Mouse (Mus musculus) c-Kit-positive CD71-positive TER-119-negative erythroid progenitor cells, embryonic 14.5 days (primary cell): ENCODE measurements around the gene Cox15.

Source experiments
- DNase-seq: peaks from one replicate; pipeline ENCODE4 v3.0.0-alpha.2; 2013; ENCODE audit warnings: low read depth

Gene Cox15

GRCm38 (mm10) chr19:43761543-43762256 lies 8.9 kb upstream of the Cox15 start:
- DNase-seq = no peak

- peak; percentile 76 for DNase-seq
These were observed 7.7 kb upstream of the Cox15 start for GRCm38 (mm10) chr19:43760504-43760903.

- no peak for DNase-seq
These were observed 2.1 kb upstream of the Cox15 start for GRCm38 (mm10) chr19:43754872-43755271.

DNA sequence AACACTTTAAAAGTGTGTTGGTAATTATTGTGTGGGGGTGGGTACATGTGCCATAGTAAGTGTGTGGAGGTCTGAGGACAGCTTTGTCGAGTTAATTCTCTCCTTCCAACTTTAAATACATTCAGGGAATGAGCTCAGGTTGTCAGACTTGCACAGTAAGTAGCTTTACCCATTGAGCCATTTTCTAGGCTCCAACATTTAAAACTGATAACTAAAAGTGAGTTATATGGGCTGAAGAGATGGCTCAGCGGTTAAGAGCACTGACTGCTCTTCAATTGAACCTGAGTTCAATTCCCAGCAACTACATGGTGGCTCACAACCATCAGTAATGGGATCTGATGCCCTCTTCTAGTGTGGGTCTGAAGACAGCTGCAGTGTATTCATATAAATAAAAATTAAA lies 1.4 kb upstream of the Cox15 start:
- DNase-seq = no peak

DNA sequence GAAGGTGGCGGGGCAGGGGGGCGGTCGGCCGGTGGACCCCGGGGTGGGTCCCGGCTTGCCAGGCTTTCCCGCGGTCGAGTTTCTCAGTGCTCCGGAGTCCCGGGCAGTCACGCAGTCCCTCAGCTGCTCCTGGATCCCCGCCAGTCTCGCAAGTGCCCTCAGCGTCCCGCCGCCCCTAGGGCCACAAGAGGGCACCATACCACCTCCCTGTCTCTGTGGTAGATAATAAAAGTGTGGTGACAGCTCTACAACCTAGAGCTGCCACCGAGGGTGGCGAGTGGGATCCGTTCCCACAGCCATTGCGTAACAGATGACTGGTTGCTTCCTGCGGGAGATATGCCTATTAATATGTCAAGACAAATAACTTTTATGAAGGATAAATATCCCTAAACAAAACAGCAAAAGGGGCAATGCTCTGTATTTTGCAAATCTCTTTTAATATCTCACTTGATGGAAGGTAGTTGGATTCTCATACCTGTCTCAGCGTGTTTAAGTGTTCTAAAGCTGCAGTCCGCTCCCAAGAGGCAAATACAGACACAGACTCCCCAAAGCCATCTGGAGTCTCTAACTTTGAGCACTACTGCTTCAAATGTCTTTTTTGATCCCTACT lies 531 bp upstream of the Cox15 start:
- peak; percentile 71 for DNase-seq

GRCm38 (mm10) chr19:43750008-43750407 lies 2.8 kb downstream of the Cox15 start:
- DNase-seq = no peak

GRCm38 (mm10) chr19:43747877-43748276 lies 4.9 kb downstream of the Cox15 start:
- DNase-seq = no peak

DNA sequence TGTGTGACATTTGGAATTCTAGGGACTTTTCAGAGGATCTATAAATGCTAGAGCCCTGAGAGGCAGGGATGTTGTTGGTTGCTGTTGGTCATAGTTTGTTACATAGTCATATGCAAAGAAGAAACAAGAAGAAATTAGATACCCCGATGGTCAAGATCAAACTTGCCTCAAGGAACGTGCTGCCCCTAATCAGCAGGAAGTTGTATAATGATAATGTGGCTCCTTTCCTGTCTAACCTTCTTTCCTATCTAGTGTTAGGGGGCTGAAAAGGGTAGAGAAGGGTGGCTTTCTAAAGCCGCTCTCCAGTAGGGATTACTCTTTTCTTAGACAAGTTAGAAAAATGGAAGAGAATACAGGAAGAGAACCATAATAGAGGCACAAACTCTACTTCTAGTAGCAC lies 7.1 kb downstream of the Cox15 start:
- DNase-seq = no peak

DNA sequence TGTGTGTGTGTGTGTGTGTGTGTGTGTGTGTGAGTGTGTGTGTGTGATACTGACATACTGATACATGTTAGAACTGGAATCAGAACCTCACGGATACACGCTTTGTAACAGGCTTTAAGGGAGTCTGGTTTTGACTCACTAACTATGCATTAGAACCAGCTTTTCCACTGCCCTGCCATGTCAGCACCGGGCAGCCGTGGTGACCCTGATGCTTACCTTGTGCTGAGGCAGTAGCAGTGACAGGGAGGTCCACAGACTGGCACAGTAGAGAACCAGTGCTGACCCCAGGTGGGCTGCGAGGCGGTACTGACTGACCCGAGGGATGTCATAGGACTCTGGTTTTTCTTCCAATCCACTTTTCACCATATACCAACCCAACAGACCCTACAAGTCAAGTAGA lies 9.4 kb downstream of the Cox15 start:
- DNase-seq = no peak

GRCm38 (mm10) chr19:43738409-43738808 lies 14.4 kb downstream of the Cox15 start:
- DNase-seq = no peak

GRCm38 (mm10) chr19:43731157-43731556 lies 21.6 kb downstream of the Cox15 start:
- no peak for DNase-seq

- no peak for DNase-seq
These were observed 22.8 kb downstream of the Cox15 start for GRCm38 (mm10) chr19:43730037-43730428.

DNA sequence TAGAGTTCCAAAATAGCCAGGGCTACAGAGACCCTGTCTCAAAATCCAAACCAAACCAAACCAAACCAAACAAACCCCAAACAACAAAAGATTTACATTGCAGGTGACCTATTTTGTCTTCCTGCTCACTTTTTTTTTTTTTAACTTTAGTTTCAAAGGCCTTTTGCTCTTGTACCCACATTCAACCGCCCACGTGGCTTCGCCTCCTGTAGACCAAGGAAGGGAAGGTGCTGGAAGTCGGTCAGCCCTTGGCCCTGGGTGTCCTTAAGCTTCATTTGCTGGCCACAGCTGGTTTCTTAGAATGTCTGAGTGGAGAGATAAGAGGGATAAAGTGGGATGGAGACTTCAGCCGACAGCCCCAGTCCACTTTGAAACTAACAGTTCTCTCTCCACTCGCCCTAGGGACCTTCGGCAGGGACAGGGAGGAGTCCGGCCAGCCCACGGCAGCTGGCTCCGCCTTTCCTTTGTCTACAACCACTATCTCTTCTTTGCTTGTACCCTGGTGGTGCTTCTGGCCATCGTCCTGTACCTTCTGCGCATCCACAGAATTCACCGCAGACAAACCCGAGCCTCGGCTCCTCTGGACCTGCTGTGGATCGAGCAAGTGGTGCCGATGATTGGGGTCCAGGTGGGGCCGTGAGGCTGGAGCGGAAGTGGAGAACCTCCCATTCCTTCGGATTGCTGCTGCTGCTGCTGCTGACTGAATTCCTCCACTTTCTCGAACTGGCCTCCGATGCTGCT lies 23.3 kb downstream of the Cox15 start:
- no peak for DNase-seq

DNA sequence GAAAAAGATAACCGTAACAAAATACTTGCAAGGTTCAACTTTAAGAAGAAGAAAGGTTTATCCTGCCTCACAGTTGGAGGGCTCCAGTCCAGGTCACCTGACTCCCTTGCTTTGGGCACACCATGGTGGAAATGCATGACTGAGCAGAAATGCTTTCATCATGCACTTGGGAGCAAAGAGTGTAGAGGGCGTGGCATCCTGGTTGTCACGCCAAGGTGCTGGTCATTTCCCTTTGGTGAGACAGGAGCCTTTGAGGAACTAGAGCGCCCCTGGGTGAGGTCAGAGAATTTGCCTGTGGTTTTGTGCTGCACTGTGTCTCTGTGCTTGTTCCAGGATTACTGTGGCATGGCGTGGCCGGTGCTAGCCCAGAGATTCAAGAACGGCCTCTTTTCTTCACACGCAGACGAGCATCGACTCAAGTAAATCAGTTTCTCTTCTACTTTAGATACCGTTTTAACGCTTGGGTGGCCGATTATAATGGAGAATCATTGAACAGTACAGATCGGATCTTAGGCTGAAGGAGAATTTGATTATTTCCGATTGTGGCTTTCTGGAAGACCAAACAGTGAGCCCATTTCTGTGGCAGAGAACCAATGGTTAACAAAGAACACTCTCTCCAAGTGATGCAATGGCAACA lies 26.2 kb downstream of the Cox15 start:
- DNase-seq = no peak

GRCm38 (mm10) chr19:43724821-43725220 lies 28.0 kb downstream of the Cox15 start:
- DNase-seq = no peak

DNA sequence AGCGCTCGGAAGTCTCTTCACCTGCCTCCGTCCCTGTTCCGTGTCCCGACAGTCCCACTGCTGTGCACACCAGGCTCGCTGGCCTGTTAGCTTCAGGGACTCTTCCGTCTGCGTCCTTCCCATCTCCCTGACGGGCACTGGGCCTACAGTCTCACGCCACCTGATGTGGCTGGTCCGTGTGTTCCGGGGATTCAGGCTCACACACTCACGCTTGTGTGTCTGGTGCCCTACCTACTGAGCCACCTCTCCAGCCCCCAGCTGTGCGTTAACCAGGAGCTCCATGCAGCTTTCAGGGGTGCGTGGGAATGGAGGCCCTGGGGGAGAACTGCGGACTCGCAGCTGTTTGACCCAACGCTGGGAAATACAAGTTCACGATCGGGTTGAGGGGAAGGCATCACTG lies 28.6 kb downstream of the Cox15 start:
- no peak for DNase-seq

GRCm38 (mm10) chr19:43723501-43723900 lies 29.3 kb downstream of the Cox15 start:
- no peak for DNase-seq

DNA sequence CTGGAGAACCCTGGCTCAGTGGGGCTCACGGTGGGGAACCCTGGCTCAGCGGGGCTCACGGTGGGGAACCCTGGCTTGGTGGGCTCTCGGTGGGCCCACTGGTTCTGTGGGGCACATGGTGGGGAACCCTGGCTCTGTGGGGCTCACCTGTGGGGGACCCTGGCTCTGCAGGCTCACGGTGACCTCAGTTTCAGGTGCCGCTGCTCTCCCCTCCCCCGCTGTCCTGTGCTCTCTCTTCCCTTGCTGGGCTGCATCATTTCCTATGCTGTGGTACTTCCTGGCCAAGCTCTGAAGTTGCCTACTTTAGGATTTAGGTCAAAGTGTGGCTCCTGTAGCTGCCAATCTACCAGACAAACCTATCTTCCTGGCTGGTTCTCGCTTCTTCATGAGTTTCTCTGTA lies 29.9 kb downstream of the Cox15 start:
- no peak for DNase-seq

DNA sequence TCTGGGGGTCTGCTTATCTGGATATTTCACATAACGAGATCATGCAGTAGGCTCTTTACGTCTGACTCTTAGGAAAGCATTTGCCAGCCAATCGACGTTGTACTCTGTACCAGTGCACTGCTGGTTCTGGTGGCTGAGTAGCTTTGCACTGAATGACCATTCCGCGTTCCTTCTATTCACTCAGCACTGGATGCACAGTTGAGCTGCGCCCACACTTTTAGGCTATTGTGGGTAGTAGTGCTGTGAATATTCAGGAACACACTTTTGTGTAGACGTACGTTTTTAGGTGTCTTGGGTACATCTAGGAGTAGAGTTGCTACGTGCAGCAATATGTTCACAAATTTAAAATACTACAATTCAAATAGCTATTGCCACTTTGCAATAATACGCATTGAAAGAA lies 32.7 kb downstream of the Cox15 start:
- no peak for DNase-seq

- no peak for DNase-seq
These were observed 40.8 kb downstream of the Cox15 start for GRCm38 (mm10) chr19:43711971-43712370.

GRCm38 (mm10) chr19:43711159-43711916 lies 41.5 kb downstream of the Cox15 start:
- DNase-seq = no peak

- no peak for DNase-seq
These were observed 43.5 kb downstream of the Cox15 start for GRCm38 (mm10) chr19:43709317-43709716.
